Mouse (Mus musculus) forebrain, embryonic 16.5 days (tissue): Measurements from ENCODE around the gene H1fx. TPM values are rescaled to one million over a fixed set of nuclear protein-coding genes. Genes with fewer than 3 reads are reported as not detected.
A peak's percentile ranks its signal among the peaks of the same experiment; 100 is the strongest.

Experiments
- ATAC-seq: fragments of 200-750 bp; cut with Nextera tagmentation; 2 replicates; pipeline ENCODE4 v1.8.0; 2017; ENCODE audit warnings: mild to moderate bottlenecking, moderate library complexity
- H3K27ac ChIP-seq: fragments of 300-500 bp; sonication (generic); 2 replicates; pipeline ENCODE4 v1.5.1; 2014; ENCODE audit warnings: low read length, control low read depth
- H3K27me3 ChIP-seq: fragments of 300-500 bp; sonication (generic); replicated peaks from 2 replicates; pipeline ENCODE4 v1.6.1; 2014; ENCODE audit warnings: low read length; ENCODE audit not compliant: control insufficient read depth, insufficient read depth
- H3K36me3 ChIP-seq: fragments of 300-500 bp; sonication (generic); 2 replicates; pipeline ENCODE4 v1.6.1; 2014; ENCODE audit not compliant: control insufficient read depth, insufficient read depth
- H3K4me1 ChIP-seq: fragments of 300-500 bp; sonication (generic); replicated peaks from 2 replicates; pipeline ENCODE4 v1.6.1; 2014; ENCODE audit warnings: low read length; ENCODE audit not compliant: control insufficient read depth, insufficient read depth
- H3K4me2 ChIP-seq: fragments of 300-500 bp; sonication (generic); 2 replicates; pipeline ENCODE4 v1.6.1; 2014; ENCODE audit warnings: mild to moderate bottlenecking, low read length, control low read depth
- H3K4me3 ChIP-seq: fragments of 300-500 bp; sonication (generic); replicated peaks from 2 replicates; pipeline ENCODE4 v1.5.1; 2014; ENCODE audit warnings: mild to moderate bottlenecking, low read length, control low read depth
- H3K9ac ChIP-seq: fragments of 300-500 bp; sonication (generic); replicated peaks from 2 replicates; pipeline ENCODE4 v1.6.1; 2014; ENCODE audit warnings: low read depth, low read length, control low read depth
- H3K9me3 ChIP-seq: fragments of 300-500 bp; sonication (generic); 2 replicates; pipeline ENCODE4 v1.6.1; 2016; ENCODE audit warnings: low read length; ENCODE audit not compliant: control insufficient read depth
- WGBS: fragments of 180-500 bp; shearing (Covaris S2); extraction: QIAGEN DNeasy Blood & Tissue Kit; methylation state at CpG from one replicate; pipeline ENCODE4 v1.1.7; 2014; 5-methylcytosine and 5-hydroxymethylcytosine counted together
- polyA plus RNA-seq: library from polyadenylated mRNA; unstranded; fragments of >200 nt; fragmentation: Nextera tagmentation; extraction: Ambion mirVana; gene quantifications from 2 replicates; pipeline ENCODE4 v1.2.1, GENCODE M21; 2015

The H1fx gene
- polyA plus RNA-seq: 18.4 and 19.8 TPM in 2 replicates

DNA sequence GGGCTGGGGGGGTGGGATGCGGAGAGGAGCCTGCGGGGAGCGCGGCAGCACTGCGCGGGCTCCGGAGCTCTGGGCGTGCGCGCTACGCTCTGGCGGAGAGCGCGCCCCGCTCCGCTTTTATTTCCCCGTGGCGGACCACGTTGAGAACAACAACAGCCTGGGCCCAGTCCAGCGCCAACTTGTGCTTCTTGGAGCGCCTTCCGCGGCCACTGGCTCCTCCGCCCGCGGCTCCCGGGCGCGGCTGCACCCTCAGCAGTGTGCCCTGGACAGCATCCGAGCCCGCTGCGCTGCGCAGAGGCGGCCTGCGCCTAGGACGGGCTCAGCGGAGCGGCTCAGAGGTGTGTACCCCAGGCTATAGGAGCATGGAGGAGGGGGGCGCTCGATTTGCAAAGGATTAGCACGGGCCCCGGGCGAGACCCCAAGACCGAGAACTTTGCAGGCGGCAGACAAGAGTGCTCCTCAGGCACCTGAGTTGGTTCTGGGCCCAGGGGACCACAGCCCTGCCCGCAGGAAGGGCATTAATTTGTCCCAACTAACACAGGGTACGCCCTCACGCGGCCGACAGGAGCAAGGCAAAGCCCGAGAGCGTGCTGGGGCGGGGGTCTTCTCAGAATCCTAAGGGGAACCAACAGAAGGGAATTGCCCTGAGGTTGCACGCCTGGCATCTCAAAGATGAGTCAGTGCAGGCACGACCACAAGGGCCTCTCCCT, at the start of gene H1fx:
TSS of gene H1fx (minus strand) at position 91 of the 710 bp plus-strand sequence.
- Histone ChIP-seq H3K27ac (peak within 1 kb of the TSS; percentile 95), H3K9ac (peak within 1 kb of the TSS; percentile 96), H3K27me3 (no peaks in the 10 kb centered on the region), H3K9me3 (no peaks in the 10 kb centered on the region), H3K4me2 (peak within 1 kb of the TSS; percentile 91), H3K36me3 (peaks cover 2% of the 10 kb centered on the region; the same call in 1 of the 2 replicates), H3K4me1 (peaks cover 18% of the 10 kb centered on the region), H3K4me3 (peak within 1 kb of the TSS; percentile 99)
- 0% methylated on average over 55 of the region's 55 CpGs for WGBS
- peak; percentile 86 for ATAC-seq

DNA sequence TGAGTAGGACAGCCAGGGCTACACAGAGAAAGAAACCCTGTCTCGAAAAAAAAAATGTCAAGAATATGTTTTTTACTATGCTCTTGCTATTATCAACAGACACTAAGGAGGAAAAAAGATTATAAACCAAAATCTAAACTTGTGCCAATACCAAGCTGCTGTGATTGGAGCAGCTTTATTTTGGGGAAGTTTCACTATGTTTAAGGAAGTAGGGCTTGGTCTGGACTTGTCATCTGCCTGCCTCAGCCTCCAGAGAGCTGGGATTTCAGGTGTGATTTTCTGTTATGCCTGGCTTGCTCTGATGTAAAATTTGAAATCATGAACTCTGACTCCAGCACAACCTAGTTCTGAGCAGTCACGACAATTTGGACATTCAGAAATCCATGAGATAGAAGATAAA, 49.0 kb upstream of the H1fx start:
- WGBS: 95% methylated on average over 2 of the region's 2 CpGs
- no peaks in the 10 kb centered on the region for H3K36me3 ChIP-seq
- H3K4me1 ChIP-seq: no peaks in the 10 kb centered on the region
- no peaks in the 10 kb centered on the region for H3K27me3 ChIP-seq
- H3K9me3 ChIP-seq: no peaks in the 10 kb centered on the region
- no peak overlapping the region for H3K4me2 ChIP-seq
- no peak overlapping the region for H3K9ac ChIP-seq
- ATAC-seq: no peak
- H3K4me3 ChIP-seq: no peak overlapping the region
- H3K27ac ChIP-seq: no peak overlapping the region

- Histone ChIP-seq H3K4me2 (no peak overlapping the region), H3K9me3 (no peaks in the 10 kb centered on the region), H3K27me3 (no peaks in the 10 kb centered on the region), H3K4me1 (no peaks in the 10 kb centered on the region), H3K4me3 (no peak overlapping the region), H3K9ac (no peak overlapping the region), H3K36me3 (no peaks in the 10 kb centered on the region), H3K27ac (no peak overlapping the region)
- no peak for ATAC-seq
- 70% methylated on average over 5 of the region's 5 CpGs for WGBS
Measured at GRCm38 (mm10) chr6:88027390-88027789, 46.0 kb upstream of the H1fx start.

- H3K4me2 ChIP-seq: no peak overlapping the region
- no peaks in the 10 kb centered on the region for H3K36me3 ChIP-seq
- WGBS: 96% methylated on average over 10 of the region's 10 CpGs
- H3K9ac ChIP-seq: no peak overlapping the region
- no peak for ATAC-seq
- H3K4me1 ChIP-seq: no peaks in the 10 kb centered on the region
- no peak overlapping the region for H3K27ac ChIP-seq
- H3K27me3 ChIP-seq: no peaks in the 10 kb centered on the region
- no peaks in the 10 kb centered on the region for H3K9me3 ChIP-seq
- no peak overlapping the region for H3K4me3 ChIP-seq
Measured at GRCm38 (mm10) chr6:88023316-88023890, 42.0 kb upstream of the H1fx start.

GRCm38 (mm10) chr6:88019154-88019553, 37.7 kb upstream of the H1fx start:
- Histone ChIP-seq H3K27ac (no peak overlapping the region), H3K4me2 (no peak overlapping the region), H3K9ac (no peak overlapping the region), H3K9me3 (no peaks in the 10 kb centered on the region), H3K36me3 (no peaks in the 10 kb centered on the region), H3K4me1 (no peaks in the 10 kb centered on the region), H3K4me3 (no peak overlapping the region), H3K27me3 (no peaks in the 10 kb centered on the region)
- WGBS: 80% methylated on average over 2 of the region's 2 CpGs
- ATAC-seq: no peak

- ATAC-seq: no peak
- 69% methylated on average over 4 of the region's 4 CpGs for WGBS
- H3K27me3 ChIP-seq: no peaks in the 10 kb centered on the region
- no peaks in the 10 kb centered on the region for H3K9me3 ChIP-seq
- H3K4me2 ChIP-seq: no peak overlapping the region
- H3K4me1 ChIP-seq: no peaks in the 10 kb centered on the region
- no peak overlapping the region for H3K4me3 ChIP-seq
- H3K27ac ChIP-seq: no peak overlapping the region
- no peak overlapping the region for H3K9ac ChIP-seq
- no peaks in the 10 kb centered on the region for H3K36me3 ChIP-seq
Measured at GRCm38 (mm10) chr6:88017821-88018220, 36.4 kb upstream of the H1fx start.

- no peak overlapping the region for H3K4me3 ChIP-seq
- no peaks in the 10 kb centered on the region for H3K27me3 ChIP-seq
- no peaks in the 10 kb centered on the region for H3K4me1 ChIP-seq
- H3K9me3 ChIP-seq: no peaks in the 10 kb centered on the region
- no peak for ATAC-seq
- H3K4me2 ChIP-seq: no peak overlapping the region
- 0 out of 2 replicates have a peak, but pooled peaks cover 3% of the 10 kb centered on the region for H3K36me3 ChIP-seq
- WGBS: 87% methylated on average over 2 of the region's 2 CpGs
- no peak overlapping the region for H3K27ac ChIP-seq
- H3K9ac ChIP-seq: no peak overlapping the region
Measured at GRCm38 (mm10) chr6:88015797-88016196, 34.4 kb upstream of the H1fx start.

DNA sequence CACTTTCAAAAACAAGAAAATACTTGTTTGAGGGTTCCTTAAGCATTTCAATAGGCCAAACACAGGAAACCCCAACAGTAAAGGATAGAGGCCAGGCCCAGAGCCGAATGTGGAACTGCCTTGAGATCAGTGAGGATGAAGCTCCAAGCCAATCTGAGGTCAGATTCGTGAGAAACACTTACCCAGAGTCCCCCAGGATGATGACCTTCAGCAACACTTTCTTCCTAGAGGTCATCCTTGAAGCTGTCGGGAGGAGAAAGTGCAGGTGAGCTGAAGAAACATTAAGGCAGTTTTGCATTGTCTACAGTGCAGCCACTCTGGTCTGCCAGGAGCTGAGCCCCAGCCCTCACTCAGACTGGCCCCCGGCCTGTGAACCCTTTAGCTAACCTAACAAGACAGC, 32.0 kb upstream of the H1fx start:
- WGBS: 93% methylated on average over 4 of the region's 4 CpGs
- H3K9me3 ChIP-seq: no peaks in the 10 kb centered on the region
- no peak overlapping the region for H3K9ac ChIP-seq
- no peak overlapping the region for H3K4me3 ChIP-seq
- no peak overlapping the region for H3K4me2 ChIP-seq
- no peaks in the 10 kb centered on the region for H3K4me1 ChIP-seq
- H3K36me3 ChIP-seq: peaks cover 13% of the 10 kb centered on the region
- no peak for ATAC-seq
- no peaks in the 10 kb centered on the region for H3K27me3 ChIP-seq
- H3K27ac ChIP-seq: no peak overlapping the region

- Histone ChIP-seq H3K27ac (no peak overlapping the region), H3K4me3 (no peak overlapping the region), H3K4me2 (no peak overlapping the region), H3K9ac (no peak overlapping the region), H3K9me3 (no peaks in the 10 kb centered on the region), H3K36me3 (peaks cover 13% of the 10 kb centered on the region), H3K4me1 (no peaks in the 10 kb centered on the region), H3K27me3 (no peaks in the 10 kb centered on the region)
- 76% methylated on average over 2 of the region's 2 CpGs for WGBS
- no peak for ATAC-seq
Measured at GRCm38 (mm10) chr6:88012601-88013000, 31.2 kb upstream of the H1fx start.
